Mouse (Mus musculus): ENCODE measurements around the gene Scamp5. TPM values are rescaled to one million over a fixed set of nuclear protein-coding genes. Genes with fewer than 3 reads are reported as not detected.

Scamp5 gene
- polyA plus RNA-seq, 1 experiment from 2014 or later, result 11.4 TPM

- no peak for DNase-seq (ENCODE audit: low spot score)
- Histone ChIP-seq H3K27ac (no peak overlapping the region), H3K9me3 (no peaks in the 10 kb centered on the region), H3K36me3 (no peaks in the 10 kb centered on the region), H3K4me3 (no peak overlapping the region), H3K27me3 (ENCODE audit: insufficient read depth, poor library complexity, severe bottlenecking) (no peaks in the 10 kb centered on the region), H3K4me1 (peaks cover 4% of the 10 kb centered on the region; the same call in 1 of the 2 replicates)
- WGBS, result 44% methylated on average over 1 of the region's 1 CpGs
Measured at GRCm38 (mm10) chr9:57392892-57393291, 75.0 kb downstream of the Scamp5 start.

Other genes with a start within 250 kb of the Scamp5 start
- not detected in 2 replicates for gene Trcg1, start 231.5 kb downstream of the Scamp5 start, polyA plus RNA-seq (2016; fragmentation: Nextera tagmentation; extraction: Ambion mirVana)
- 22.7 and 31.3 TPM in 2 replicates for gene 1700017B05Rik, start 205.4 kb downstream of the Scamp5 start, polyA plus RNA-seq (2016; fragmentation: Nextera tagmentation; extraction: Ambion mirVana)
- gene Ppcdc, start 27.9 kb downstream of the Scamp5 start, polyA plus RNA-seq (2016; fragmentation: Nextera tagmentation; extraction: Ambion mirVana), result 21.3 and 21.5 TPM in 2 replicates
- gene Rpp25, start 36.0 kb upstream of the Scamp5 start, polyA plus RNA-seq (2016; fragmentation: Nextera tagmentation; extraction: Ambion mirVana), result 15.0 and 16.5 TPM in 2 replicates
- gene Cox5a, start 53.2 kb upstream of the Scamp5 start, polyA plus RNA-seq (2016; fragmentation: Nextera tagmentation; extraction: Ambion mirVana), result 911 and 1,292 TPM in 2 replicates
- 14.2 and 14.9 TPM in 2 replicates for gene Fam219b, start 69.5 kb upstream of the Scamp5 start, polyA plus RNA-seq (2016; fragmentation: Nextera tagmentation; extraction: Ambion mirVana)
- 80.6 and 102 TPM in 2 replicates for gene Mpi, start 84.7 kb upstream of the Scamp5 start, polyA plus RNA-seq (2016; fragmentation: Nextera tagmentation; extraction: Ambion mirVana)
- gene Scamp2, start 92.9 kb upstream of the Scamp5 start, polyA plus RNA-seq (2016; fragmentation: Nextera tagmentation; extraction: Ambion mirVana), result 53.5 and 53.9 TPM in 2 replicates
- 17.4 and 21.8 TPM in 2 replicates for gene Ulk3, start 121.4 kb upstream of the Scamp5 start, polyA plus RNA-seq (2016; fragmentation: Nextera tagmentation; extraction: Ambion mirVana)
- gene Cplx3, start 138.2 kb upstream of the Scamp5 start, polyA plus RNA-seq (2016; fragmentation: Nextera tagmentation; extraction: Ambion mirVana), result 0.15 TPM in 1 of 2 replicates, not detected in the other
- not detected in 2 replicates for gene Lman1l, start 152.7 kb upstream of the Scamp5 start, polyA plus RNA-seq (2016; fragmentation: Nextera tagmentation; extraction: Ambion mirVana)
- 17.2 and 26.0 TPM in 2 replicates for gene Csk, start 185.6 kb upstream of the Scamp5 start, polyA plus RNA-seq (2016; fragmentation: Nextera tagmentation; extraction: Ambion mirVana)
- not detected in 2 replicates for gene Cyp1a2, start 215.6 kb upstream of the Scamp5 start, polyA plus RNA-seq (2016; fragmentation: Nextera tagmentation; extraction: Ambion mirVana)
- 0.05 TPM in 1 of 2 replicates, not detected in the other for gene Cyp1a1, start 219.9 kb upstream of the Scamp5 start, polyA plus RNA-seq (2016; fragmentation: Nextera tagmentation; extraction: Ambion mirVana)
- gene Edc3, start 240.5 kb upstream of the Scamp5 start, polyA plus RNA-seq (2016; fragmentation: Nextera tagmentation; extraction: Ambion mirVana), result 24.7 and 28.5 TPM in 2 replicates

All from heart, embryonic 10.5 days (tissue).